In the genomic region with DNA sequence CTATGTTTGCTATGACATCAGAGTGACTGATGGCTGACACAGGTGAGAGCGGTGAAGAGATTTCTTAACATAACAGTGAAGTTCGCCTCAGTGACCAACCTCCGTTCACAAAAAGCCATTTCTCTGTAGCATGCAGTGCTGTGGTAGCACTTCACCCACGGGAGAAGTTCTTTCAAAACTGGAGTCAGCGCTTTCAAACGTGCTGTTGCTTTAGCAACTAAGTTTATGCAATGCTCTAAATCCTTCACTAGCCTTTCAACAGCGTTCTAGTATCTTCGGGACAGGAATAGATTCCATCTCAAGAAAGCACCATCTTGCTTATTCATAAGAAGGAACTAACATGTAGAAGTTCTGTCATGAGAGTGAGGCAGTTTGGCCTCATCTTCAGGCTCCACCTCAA, we compare ENCODE assay signal across 32 mouse cellular contexts.
DNase-seq lines count a peak whose midpoint lies in the region; ATAC-seq and TF ChIP-seq lines count a peak whose summit lies in the region.
"Had no signal": no experiment of that assay in that cellular context is flagged by ENCODE, and none has a peak within 500 bp of the region (broad histone marks: within the 10 kb centered on the region; RNA-seq: fewer than 3 reads in every experiment).

No protein-coding gene starts in this region.

- H3K36me3 ChIP-seq in hindbrain, embryonic 12.5 days: no peaks in the 10 kb centered on the region
- no peaks in the 10 kb centered on the region for H3K36me3 ChIP-seq in midbrain, embryonic 15.5 days (replicated peaks)
- H3K36me3 ChIP-seq: forebrain, embryonic 12.5 days; heart, embryonic 12.5 days; hindbrain, embryonic 15.5 days; liver, embryonic 12.5 days; neural tube, embryonic 15.5 days had no signal

- WGBS in lung, adult 2 months: 76% methylated on average over 8 of the region's 8 CpGs
- 90% methylated on average over 8 of the region's 8 CpGs for WGBS in hindbrain, embryonic 12.5 days
- WGBS in midbrain, embryonic 15.5 days: 90% methylated on average over 8 of the region's 8 CpGs

- TF ChIP-seq POLR2A in lung, adult 2 months (IDR thresholded peaks at IDR 0.05; ENCODE audit: borderline replicate concordance, extremely low read depth, low read depth, low read length): no peak

- H3K9me3 ChIP-seq in hindbrain, embryonic 12.5 days (replicated peaks): no peaks in the 10 kb centered on the region
- no peaks in the 10 kb centered on the region for H3K9me3 ChIP-seq in midbrain, embryonic 15.5 days
- H3K9me3 ChIP-seq: forebrain, embryonic 12.5 days; heart, embryonic 12.5 days; hindbrain, embryonic 15.5 days; liver, embryonic 12.5 days; neural tube, embryonic 15.5 days had no signal

- intact Hi-C loops in heart, postnatal 36 days (cut with DNase I): no loop called here

- ATAC-seq in megakaryocyte, adult 5-6 weeks (ENCODE audit: poor library complexity, severe bottlenecking): peak; percentile 17; the same call in 1 of the 2 replicates
- no peak for ATAC-seq in hindbrain, embryonic 12.5 days (ENCODE audit: low FRiP score)
- no peak for ATAC-seq in midbrain, embryonic 15.5 days (replicated peaks)
- ATAC-seq: forebrain, postnatal 0 days; inflammation-experienced regulatory T-cells, adult 6 months; liver, embryonic 12.5 days; liver, postnatal 0 days; lung, postnatal 0 days had no signal

- H3K27ac ChIP-seq in hindbrain, embryonic 12.5 days: no peak overlapping the region
- no peak overlapping the region for H3K27ac ChIP-seq in midbrain, embryonic 15.5 days
- H3K27ac ChIP-seq: forebrain, embryonic 12.5 days; heart, adult 2 months; hindbrain, embryonic 15.5 days; liver, embryonic 12.5 days; neural tube, embryonic 15.5 days had no signal

- no peak overlapping the region for H3K4me3 ChIP-seq in lung, adult 2 months (replicated peaks; ENCODE audit: extremely low read depth, low read depth, low read length)
- H3K4me3 ChIP-seq in hindbrain, embryonic 12.5 days: no peak overlapping the region
- H3K4me3 ChIP-seq in midbrain, embryonic 15.5 days: no peak overlapping the region
- H3K4me3 ChIP-seq: erythroblast, embryonic 14.5 days; forebrain, embryonic 12.5 days; heart, adult 2 months; heart, embryonic 12.5 days; hindbrain, embryonic 15.5 days; liver, embryonic 12.5 days; neural tube, embryonic 15.5 days had no signal

- TF ChIP-seq CTCF in lung, adult 2 months (IDR thresholded peaks at IDR 0.05; ENCODE audit: insufficient read depth, low read length): no peak

- H3K9ac ChIP-seq in hindbrain, embryonic 12.5 days: no peak overlapping the region
- no peak overlapping the region for H3K9ac ChIP-seq in midbrain, embryonic 15.5 days
- H3K9ac ChIP-seq: forebrain, embryonic 12.5 days; forebrain, postnatal 0 days; heart, embryonic 12.5 days; hindbrain, embryonic 15.5 days; liver, embryonic 12.5 days; liver, postnatal 0 days; neural tube, embryonic 15.5 days had no signal

- H3K4me2 ChIP-seq in hindbrain, embryonic 12.5 days (replicated peaks): no peak overlapping the region
- H3K4me2 ChIP-seq in midbrain, embryonic 15.5 days: no peak overlapping the region
- H3K4me2 ChIP-seq: forebrain, embryonic 12.5 days; heart, embryonic 12.5 days; hindbrain, embryonic 15.5 days; liver, embryonic 12.5 days; neural tube, embryonic 15.5 days had no signal

- no peaks in the 10 kb centered on the region for H3K27me3 ChIP-seq in hindbrain, embryonic 12.5 days
- H3K27me3 ChIP-seq in midbrain, embryonic 15.5 days (replicated peaks): no peaks in the 10 kb centered on the region
- H3K27me3 ChIP-seq: forebrain, embryonic 12.5 days; heart, embryonic 12.5 days; hindbrain, embryonic 15.5 days; liver, embryonic 12.5 days; neural tube, embryonic 15.5 days had no signal

- peak; percentile 12 for DNase-seq in heart, adult 11 months
- DNase-seq in heart, postnatal 36 days: no peak
- DNase-seq in frontal cortex, adult 2 months (ENCODE audit: extremely low spot score in 1 of 2, low spot score in 1 of 2): peak; percentile 47 to 71
- DNase-seq in right cerebral cortex, postnatal 4 days: peak; percentile 4
- no peak for DNase-seq in lung, adult 2 months
- DNase-seq: adrenal gland, postnatal 36 days; cerebellum, adult 2 months; cerebellum, postnatal 14 days; forebrain, postnatal 0 days; gastrocnemius, postnatal 36 days; heart, adult 2 months; kidney, adult 2 months; kidney, postnatal 36 days; layer of hippocampus, postnatal 36 days; liver, postnatal 0 days; lung, postnatal 4 days; midbrain, embryonic 14.5 days; retina, postnatal 1 day; spleen, adult 18-20 months; thymus, adult 18-20 months; thymus, postnatal 4 days had no signal

- no peaks in the 10 kb centered on the region for H3K4me1 ChIP-seq in lung, adult 2 months (ENCODE audit: control insufficient read depth, insufficient read depth, low read length)
- H3K4me1 ChIP-seq in hindbrain, embryonic 12.5 days: no peaks in the 10 kb centered on the region
- no peaks in the 10 kb centered on the region for H3K4me1 ChIP-seq in midbrain, embryonic 15.5 days
- H3K4me1 ChIP-seq: forebrain, embryonic 12.5 days; hindbrain, embryonic 15.5 days; neural tube, embryonic 15.5 days had no signal

Comparison
In these comparisons a context has a peak if more than half of its experiments do, and no peak if none do; other contexts are left out.
1. DNase-seq: peak in heart, adult 11 months (single experiment), frontal cortex, adult 2 months (2 of 2) and right cerebral cortex, postnatal 4 days (single experiment); none in heart, postnatal 36 days (0 of 2) and lung, adult 2 months (single experiment).